ENCODE assay signal across 12 mouse cellular contexts in genomic region chr2:60042699-60043098, GRCm38 (mm10).
DNase-seq lines count a peak whose midpoint lies in the region; ATAC-seq and TF ChIP-seq lines count a peak whose summit lies in the region.
"Had no signal": no experiment of that assay in that cellular context is flagged by ENCODE, and none has a peak within 500 bp of the region (broad histone marks: within the 10 kb centered on the region; RNA-seq: fewer than 3 reads in every experiment).

No protein-coding gene starts in this region.

- H3K9me3 ChIP-seq in ES-E14 (ENCODE audit: control insufficient read depth, insufficient read depth, low read depth, low read length) = no peaks in the 10 kb centered on the region
- no peaks in the 10 kb centered on the region for H3K9me3 ChIP-seq in hindbrain, embryonic 15.5 days
- no peaks in the 10 kb centered on the region for H3K9me3 ChIP-seq in midbrain, embryonic 12.5 days
- H3K9me3 ChIP-seq: embryonic facial prominence, embryonic 12.5 days had no signal

- H3K27ac ChIP-seq in ES-E14 (ENCODE audit: insufficient read depth, low read depth, low read length, poor library complexity, severe bottlenecking) = no peak overlapping the region
- H3K27ac ChIP-seq in hindbrain, embryonic 15.5 days (replicated peaks) = peak overlapping the region; percentile 76
- peak overlapping the region; percentile 54 for H3K27ac ChIP-seq in midbrain, embryonic 12.5 days (replicated peaks)
- H3K27ac ChIP-seq: embryonic facial prominence, embryonic 12.5 days; left cerebral cortex, adult 2 months had no signal

- peak overlapping the region; percentile 33 for H3K4me2 ChIP-seq in hindbrain, embryonic 15.5 days
- H3K4me2 ChIP-seq in midbrain, embryonic 12.5 days (replicated peaks) = 0 out of 2 replicates have a peak overlapping the region, but pooled peaks have one; percentile 9
- H3K4me2 ChIP-seq: embryonic facial prominence, embryonic 12.5 days; lung, embryonic 14.5 days had no signal

- H3K4me1 ChIP-seq in ES-E14 (ENCODE audit: control insufficient read depth in 2 of 2, insufficient read depth in 2 of 2, low read length in 2 of 2, poor library complexity in 1 of 2) = peaks cover 0 to 2% of the 10 kb centered on the region in 2 experiments; a peak in 2 of 4 replicates
- peaks cover 9% of the 10 kb centered on the region for H3K4me1 ChIP-seq in hindbrain, embryonic 15.5 days (replicated peaks)
- H3K4me1 ChIP-seq in midbrain, embryonic 12.5 days = 0 out of 2 replicates have a peak, but pooled peaks cover 5% of the 10 kb centered on the region
- H3K4me1 ChIP-seq: embryonic facial prominence, embryonic 12.5 days had no signal

- no peak overlapping the region for H3K4me3 ChIP-seq in ES-E14 (ENCODE audit: insufficient read depth in 1 of 2, low read depth in 1 of 2, low read length in 2 of 2, poor library complexity in 1 of 2, severe bottlenecking in 1 of 2)
- H3K4me3 ChIP-seq in hindbrain, embryonic 15.5 days = no peak overlapping the region
- H3K4me3 ChIP-seq in midbrain, embryonic 12.5 days = no peak overlapping the region
- H3K4me3 ChIP-seq: embryonic facial prominence, embryonic 12.5 days; left cerebral cortex, adult 2 months; myocyte had no signal

- ATAC-seq in hindbrain, embryonic 15.5 days (ENCODE audit: low FRiP score, low read depth) = peak; percentile 57; the same call in 1 of the 2 replicates
- peak; percentile 34; the same call in 1 of the 2 replicates for ATAC-seq in midbrain, embryonic 12.5 days (ENCODE audit: low FRiP score, low read depth)

- in situ Hi-C loops in ES-E14 (cut with MboI; ENCODE audit: low sequenced_read_pairs in 2 of 2, unreplicated experiment in 2 of 2) = loop anchor here in 1 of 2 experiments (10.0 kb wide), 1 partner anchor 172 kb away; no protein-coding TSS in a partner anchor

- H3K9ac ChIP-seq in ES-E14 (ENCODE audit: insufficient read depth, low read depth, low read length, poor library complexity, severe bottlenecking) = no peak overlapping the region
- H3K9ac ChIP-seq in hindbrain, embryonic 15.5 days = no peak overlapping the region
- no peak overlapping the region for H3K9ac ChIP-seq in midbrain, embryonic 12.5 days (replicated peaks)
- H3K9ac ChIP-seq: embryonic facial prominence, embryonic 12.5 days; lung, embryonic 14.5 days had no signal

- no peak for DNase-seq in ES-E14 (ENCODE audit: low read depth, low spot score)
- peak; percentile 49 for DNase-seq in brain, adult 2 months (ENCODE audit: low read depth, low spot score)
- no peak for DNase-seq in left cerebral cortex, postnatal 10 days (ENCODE audit: extremely low spot score in 1 of 2, low spot score in 2 of 2)
- DNase-seq in embryo, embryonic 10 days (ENCODE audit: low spot score) = no peak
- no peak for DNase-seq in thymus, postnatal 10 days (ENCODE audit: low spot score in 2 of 2)
- DNase-seq: adrenal gland, postnatal 10 days; lung, embryonic 14.5 days had no signal

- 43% methylated on average over 12 of the region's 12 CpGs for WGBS in hindbrain, embryonic 15.5 days
- WGBS in midbrain, embryonic 12.5 days = 63% methylated on average over 12 of the region's 12 CpGs

- intact Hi-C loops in left cerebral cortex, postnatal 10 days (cut with DNase I) = no loop called here

- no peaks in the 10 kb centered on the region for H3K36me3 ChIP-seq in ES-E14 (ENCODE audit: control insufficient read depth, insufficient read depth, low read length, poor library complexity, severe bottlenecking)
- H3K36me3 ChIP-seq in hindbrain, embryonic 15.5 days = no peaks in the 10 kb centered on the region
- no peaks in the 10 kb centered on the region for H3K36me3 ChIP-seq in midbrain, embryonic 12.5 days
- H3K36me3 ChIP-seq: embryonic facial prominence, embryonic 12.5 days had no signal

- no peaks in the 10 kb centered on the region for H3K27me3 ChIP-seq in hindbrain, embryonic 15.5 days
- no peaks in the 10 kb centered on the region for H3K27me3 ChIP-seq in midbrain, embryonic 12.5 days
- H3K27me3 ChIP-seq: embryonic facial prominence, embryonic 12.5 days had no signal

TF ChIP-seq in ES-E14, 5 proteins besides CTCF, POLR2A, EP300 and RAD21:
- TF ChIP-seq MAFK (IDR thresholded peaks at IDR 0.05; ENCODE audit: insufficient read depth, low read depth, low read length) (peak; percentile 3; the same call in 1 of the 2 replicates), ZNF384 (IDR thresholded peaks at IDR 0.05; ENCODE audit: low read depth, low read length) (no peak)
TF ChIP-seq in ES-E14: peak in this region for 1.
